Mouse (Mus musculus): Measurements from ENCODE around the gene Trim44. TPM values are rescaled to one million over a fixed set of nuclear protein-coding genes. Genes with fewer than 3 reads are reported as not detected.

Gene Trim44
- polyA plus RNA-seq, 1 experiment from 2014 or later = 33.5 TPM

DNA sequence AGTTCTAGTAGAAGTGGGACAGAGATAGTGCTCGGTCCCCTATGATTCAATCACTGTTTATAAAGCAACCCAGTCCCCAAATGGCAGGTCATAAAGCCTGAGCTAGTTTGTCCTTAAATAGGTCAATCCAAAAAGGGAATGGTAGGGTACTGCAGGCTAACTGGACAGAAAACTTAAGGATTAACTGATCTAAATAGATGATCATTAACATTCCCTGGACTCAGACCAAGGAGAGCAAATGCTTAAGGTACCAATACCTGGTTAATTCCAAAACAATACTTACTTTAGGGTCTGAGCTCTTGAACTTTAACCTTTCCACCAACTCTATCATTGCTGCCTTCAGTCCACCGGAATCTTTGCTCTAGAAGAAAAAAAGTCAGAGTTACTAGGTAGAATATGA is 27.0 kb downstream of the Trim44 start:
- Histone ChIP-seq H3K9ac (ENCODE audit: low read length) (no peak overlapping the region), H3K4me3 (ENCODE audit: low read depth, low read length) (no peak overlapping the region), H3K4me1 (replicated peaks; ENCODE audit: control insufficient read depth, insufficient read depth, low read length) (peaks cover 6% of the 10 kb centered on the region), H3K27ac (ENCODE audit: low read depth) (no peak overlapping the region), H3K27me3 (replicated peaks; ENCODE audit: control insufficient read depth, insufficient read depth, low read length) (no peaks in the 10 kb centered on the region), H3K36me3 (ENCODE audit: control insufficient read depth, insufficient read depth, low read length) (peaks cover 15% of the 10 kb centered on the region; the same call in 1 of the 2 replicates), H3K9me3 (ENCODE audit: control insufficient read depth, low read length) (0 out of 2 replicates have a peak, but pooled peaks cover 2% of the 10 kb centered on the region), H3K4me2 (ENCODE audit: low read length) (no peak overlapping the region)
- DNase-seq (ENCODE audit: low spot score) (no peak), ATAC-seq (replicated peaks; ENCODE audit: low FRiP score, low TSS enrichment, low read depth) (no peak)
- WGBS = 79% methylated on average over 2 of the region's 2 CpGs

DNA sequence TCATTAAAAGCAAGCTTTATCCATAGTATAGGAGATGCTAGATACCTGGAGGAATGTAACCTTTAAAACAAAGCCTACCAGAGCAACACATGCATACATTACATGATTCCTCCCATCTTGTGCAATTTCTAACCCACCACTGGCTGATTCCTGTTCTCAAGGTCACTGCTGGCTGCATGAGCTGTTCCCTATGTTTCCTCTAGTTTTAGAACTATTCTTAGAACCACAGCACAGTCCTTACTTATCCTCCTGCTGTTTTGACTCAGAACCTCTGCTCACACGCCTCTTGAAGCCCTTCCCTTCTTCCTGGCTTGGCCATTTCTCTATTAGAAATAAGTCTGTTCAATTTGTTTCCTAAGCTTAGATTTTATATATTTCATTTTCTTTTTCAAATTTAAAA is 28.7 kb downstream of the Trim44 start:
- no peak overlapping the region for H3K4me2 ChIP-seq (ENCODE audit: low read length)
- no peak overlapping the region for H3K4me3 ChIP-seq (ENCODE audit: low read depth, low read length)
- no peak overlapping the region for H3K9ac ChIP-seq (ENCODE audit: low read length)
- peaks cover 15% of the 10 kb centered on the region; the same call in 1 of the 2 replicates for H3K36me3 ChIP-seq (ENCODE audit: control insufficient read depth, insufficient read depth, low read length)
- no peaks in the 10 kb centered on the region for H3K4me1 ChIP-seq (replicated peaks; ENCODE audit: control insufficient read depth, insufficient read depth, low read length)
- 0 out of 2 replicates have a peak, but pooled peaks cover 2% of the 10 kb centered on the region for H3K9me3 ChIP-seq (ENCODE audit: control insufficient read depth, low read length)
- DNase-seq (ENCODE audit: low spot score) (no peak), ATAC-seq (replicated peaks; ENCODE audit: low FRiP score, low TSS enrichment, low read depth) (no peak)
- no peaks in the 10 kb centered on the region for H3K27me3 ChIP-seq (replicated peaks; ENCODE audit: control insufficient read depth, insufficient read depth, low read length)
- WGBS = 77% methylated on average over 1 of the region's 1 CpGs
- H3K27ac ChIP-seq (ENCODE audit: low read depth) = no peak overlapping the region

DNA sequence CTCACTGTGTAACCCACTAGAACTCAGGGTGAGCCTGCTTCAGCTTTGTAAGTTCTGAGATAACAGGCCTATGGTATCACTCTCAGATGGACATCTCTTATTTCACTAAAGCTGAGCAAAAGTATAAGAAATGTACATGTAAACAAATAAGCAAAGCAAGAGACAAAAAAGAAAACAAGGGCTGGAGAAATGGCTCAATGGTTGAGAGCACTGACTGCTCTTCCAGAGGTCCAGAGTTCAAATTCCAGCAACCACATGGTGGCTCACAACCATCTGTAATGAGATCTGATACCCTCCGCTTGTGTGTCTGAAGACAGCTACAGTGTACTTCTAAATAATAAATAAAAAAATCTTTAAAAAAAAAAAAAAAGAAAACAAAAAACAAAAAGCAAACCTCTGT is 29.2 kb downstream of the Trim44 start:
- WGBS = 97% methylated on average over 1 of the region's 1 CpGs
- DNase-seq (ENCODE audit: low spot score) = no peak
- Histone ChIP-seq H3K36me3 (ENCODE audit: control insufficient read depth, insufficient read depth, low read length) (peaks cover 15% of the 10 kb centered on the region; the same call in 1 of the 2 replicates), H3K9me3 (ENCODE audit: control insufficient read depth, low read length) (0 out of 2 replicates have a peak, but pooled peaks cover 2% of the 10 kb centered on the region), H3K9ac (ENCODE audit: low read length) (no peak overlapping the region), H3K4me1 (replicated peaks; ENCODE audit: control insufficient read depth, insufficient read depth, low read length) (no peaks in the 10 kb centered on the region), H3K27ac (ENCODE audit: low read depth) (no peak overlapping the region), H3K27me3 (replicated peaks; ENCODE audit: control insufficient read depth, insufficient read depth, low read length) (no peaks in the 10 kb centered on the region), H3K4me3 (ENCODE audit: low read depth, low read length) (no peak overlapping the region), H3K4me2 (ENCODE audit: low read length) (no peak overlapping the region)
- ATAC-seq (replicated peaks; ENCODE audit: low FRiP score, low TSS enrichment, low read depth) = no peak

DNA sequence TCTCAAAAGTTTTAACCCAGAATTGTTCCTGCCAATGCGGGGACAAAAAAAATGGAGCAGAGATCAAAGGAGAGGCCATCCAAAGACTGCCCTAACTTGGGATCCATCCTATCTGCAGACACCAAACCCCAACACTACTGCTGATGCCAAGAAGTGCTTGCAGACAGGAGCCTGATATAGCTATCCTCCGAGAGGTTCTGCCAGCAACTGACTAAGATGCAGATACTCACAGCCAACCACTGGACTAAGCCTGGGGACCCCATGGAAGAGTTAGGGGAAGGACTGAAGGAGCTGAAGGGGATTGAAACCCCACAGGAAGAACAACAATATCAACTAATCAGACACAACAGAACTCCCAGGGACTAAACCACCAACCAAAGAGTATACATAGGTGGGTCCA is 30.3 kb downstream of the Trim44 start:
- 95% methylated on average over 2 of the region's 2 CpGs for WGBS
- H3K36me3 ChIP-seq (ENCODE audit: control insufficient read depth, insufficient read depth, low read length) = peaks cover 15% of the 10 kb centered on the region; the same call in 1 of the 2 replicates
- ATAC-seq (replicated peaks; ENCODE audit: low FRiP score, low TSS enrichment, low read depth) (no peak), DNase-seq (ENCODE audit: low spot score) (no peak)
- no peak overlapping the region for H3K4me3 ChIP-seq (ENCODE audit: low read depth, low read length)
- H3K27ac ChIP-seq (ENCODE audit: low read depth) = no peak overlapping the region
- H3K27me3 ChIP-seq (replicated peaks; ENCODE audit: control insufficient read depth, insufficient read depth, low read length) = no peaks in the 10 kb centered on the region
- no peak overlapping the region for H3K9ac ChIP-seq (ENCODE audit: low read length)
- H3K4me2 ChIP-seq (ENCODE audit: low read length) = no peak overlapping the region
- no peaks in the 10 kb centered on the region for H3K4me1 ChIP-seq (replicated peaks; ENCODE audit: control insufficient read depth, insufficient read depth, low read length)
- H3K9me3 ChIP-seq (ENCODE audit: control insufficient read depth, low read length) = 0 out of 2 replicates have a peak, but pooled peaks cover 2% of the 10 kb centered on the region

DNA sequence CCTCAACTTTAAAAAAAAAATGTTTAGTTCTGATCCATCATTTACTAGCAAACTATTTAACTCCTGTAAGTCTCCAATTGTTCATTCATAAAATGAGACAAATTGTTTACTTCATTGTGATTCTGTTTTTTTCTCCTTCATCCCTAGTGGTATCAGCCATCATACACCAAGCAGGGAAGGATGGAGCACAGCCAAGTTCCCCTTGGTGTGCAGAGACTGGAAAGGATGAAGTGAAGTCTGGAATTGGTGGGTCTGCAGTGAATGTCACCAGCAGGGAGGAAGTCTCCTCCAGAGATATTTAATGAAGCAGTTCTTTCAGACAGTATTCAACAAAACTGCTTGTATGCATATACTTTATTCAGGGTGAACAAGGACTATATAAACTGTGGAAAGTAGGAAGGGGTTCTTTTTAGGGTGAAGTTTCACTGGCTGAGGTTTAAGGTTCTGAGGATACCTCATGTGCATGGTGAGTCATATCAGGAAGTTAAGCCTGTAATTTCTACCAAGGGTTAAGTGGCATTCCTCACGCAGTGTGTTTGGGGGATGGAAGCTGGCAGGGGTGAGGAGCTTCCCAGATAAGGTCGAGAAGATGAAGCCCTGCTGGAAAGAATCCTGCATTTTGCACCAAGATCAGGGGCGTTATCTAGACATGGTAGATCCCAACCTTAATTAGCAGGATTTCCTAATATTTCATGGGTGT is 34.1 kb downstream of the Trim44 start:
- no peaks in the 10 kb centered on the region for H3K27me3 ChIP-seq (replicated peaks; ENCODE audit: control insufficient read depth, insufficient read depth, low read length)
- no peak overlapping the region for H3K4me2 ChIP-seq (ENCODE audit: low read length)
- 0 out of 2 replicates have a peak, but pooled peaks cover 5% of the 10 kb centered on the region for H3K36me3 ChIP-seq (ENCODE audit: control insufficient read depth, insufficient read depth, low read length)
- 51% methylated on average over 3 of the region's 3 CpGs for WGBS
- no peak overlapping the region for H3K4me3 ChIP-seq (ENCODE audit: low read depth, low read length)
- no peak overlapping the region for H3K9ac ChIP-seq (ENCODE audit: low read length)
- H3K4me1 ChIP-seq (replicated peaks; ENCODE audit: control insufficient read depth, insufficient read depth, low read length) = no peaks in the 10 kb centered on the region
- ATAC-seq (replicated peaks; ENCODE audit: low FRiP score, low TSS enrichment, low read depth) = no peak
- 0 out of 2 replicates have a peak, but pooled peaks cover 2% of the 10 kb centered on the region for H3K9me3 ChIP-seq (ENCODE audit: control insufficient read depth, low read length)
- no peak for DNase-seq (ENCODE audit: low spot score)
- no peak overlapping the region for H3K27ac ChIP-seq (ENCODE audit: low read depth)

DNA sequence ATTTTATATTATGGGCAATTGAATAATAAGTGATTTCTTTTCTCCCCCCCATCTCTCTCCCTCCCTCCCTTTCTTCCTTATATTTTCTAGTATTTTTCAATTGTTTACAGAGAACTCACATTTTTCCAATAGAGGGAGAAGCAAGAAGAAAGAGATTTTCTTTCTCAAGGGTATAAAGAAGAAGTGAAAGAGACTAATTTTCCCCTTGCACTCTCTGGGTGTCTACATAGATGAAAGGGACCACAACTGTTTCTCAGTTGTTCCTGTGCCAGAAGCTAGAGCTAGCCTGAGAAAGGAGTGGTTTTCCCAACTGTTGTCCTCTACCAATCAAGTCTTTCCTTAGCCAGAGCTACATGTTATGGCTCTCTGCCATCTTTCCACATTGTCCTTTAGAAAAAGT is 34.9 kb downstream of the Trim44 start:
- 0 out of 2 replicates have a peak, but pooled peaks cover 2% of the 10 kb centered on the region for H3K9me3 ChIP-seq (ENCODE audit: control insufficient read depth, low read length)
- ATAC-seq (replicated peaks; ENCODE audit: low FRiP score, low TSS enrichment, low read depth) (no peak), DNase-seq (ENCODE audit: low spot score) (no peak)
- no peaks in the 10 kb centered on the region for H3K4me1 ChIP-seq (replicated peaks; ENCODE audit: control insufficient read depth, insufficient read depth, low read length)
- no peak overlapping the region for H3K4me3 ChIP-seq (ENCODE audit: low read depth, low read length)
- 0 out of 2 replicates have a peak, but pooled peaks cover 3% of the 10 kb centered on the region for H3K36me3 ChIP-seq (ENCODE audit: control insufficient read depth, insufficient read depth, low read length)
- H3K4me2 ChIP-seq (ENCODE audit: low read length) = no peak overlapping the region
- no peak overlapping the region for H3K9ac ChIP-seq (ENCODE audit: low read length)
- no peaks in the 10 kb centered on the region for H3K27me3 ChIP-seq (replicated peaks; ENCODE audit: control insufficient read depth, insufficient read depth, low read length)
- H3K27ac ChIP-seq (ENCODE audit: low read depth) = no peak overlapping the region

DNA sequence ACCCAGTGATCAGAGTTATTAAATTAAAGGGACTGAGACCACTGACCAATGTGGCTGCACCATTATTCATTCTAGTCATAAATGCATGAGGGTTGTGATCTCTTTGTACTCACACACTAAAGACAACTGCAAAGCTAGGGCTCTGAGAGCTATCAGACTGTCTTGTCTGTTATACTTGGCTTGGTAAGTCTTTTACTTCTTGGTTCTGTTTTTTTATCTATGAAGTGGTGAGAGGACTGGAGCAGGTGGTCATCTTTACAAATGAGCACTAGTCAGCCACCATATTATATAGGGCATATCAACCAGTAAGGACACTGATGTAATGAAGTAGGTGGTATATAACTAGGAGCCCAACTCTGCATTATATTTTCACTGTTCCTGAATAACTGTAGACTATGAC is 36.3 kb downstream of the Trim44 start:
- Histone ChIP-seq H3K4me3 (ENCODE audit: low read depth, low read length) (no peak overlapping the region), H3K36me3 (ENCODE audit: control insufficient read depth, insufficient read depth, low read length) (no peaks in the 10 kb centered on the region), H3K4me2 (ENCODE audit: low read length) (no peak overlapping the region), H3K27me3 (replicated peaks; ENCODE audit: control insufficient read depth, insufficient read depth, low read length) (no peaks in the 10 kb centered on the region), H3K4me1 (replicated peaks; ENCODE audit: control insufficient read depth, insufficient read depth, low read length) (no peaks in the 10 kb centered on the region), H3K9me3 (ENCODE audit: control insufficient read depth, low read length) (no peaks in the 10 kb centered on the region), H3K27ac (ENCODE audit: low read depth) (no peak overlapping the region), H3K9ac (ENCODE audit: low read length) (no peak overlapping the region)
- no peak for ATAC-seq (replicated peaks; ENCODE audit: low FRiP score, low TSS enrichment, low read depth)
- DNase-seq (ENCODE audit: low spot score) = no peak

DNA sequence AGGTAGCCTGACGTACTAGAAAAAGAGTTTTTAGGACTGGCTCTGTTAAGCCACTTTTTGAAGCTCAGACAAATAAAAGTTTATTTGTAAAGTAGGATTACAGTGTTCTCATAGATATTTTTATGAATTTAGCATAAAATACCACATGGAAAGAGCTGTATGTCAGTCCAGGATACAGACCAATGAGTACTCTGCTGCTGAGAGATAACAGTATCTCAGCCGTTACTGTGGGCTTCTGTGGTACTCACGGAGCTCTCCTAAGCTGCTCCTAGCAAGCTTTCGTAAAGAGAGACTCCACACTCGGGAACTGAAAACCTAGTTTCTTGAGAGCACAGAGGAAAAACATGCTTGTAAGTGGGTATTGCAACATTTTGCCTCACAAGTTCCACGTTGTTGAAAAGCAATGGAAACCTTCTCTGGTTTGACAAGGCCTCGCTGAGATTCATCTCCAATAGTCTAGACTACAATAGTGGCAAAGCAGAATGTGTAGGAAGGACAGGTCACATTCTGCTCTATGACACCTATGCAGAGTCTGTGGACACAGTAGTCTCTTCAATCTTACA is 41.6 kb downstream of the Trim44 start:
- ATAC-seq (replicated peaks; ENCODE audit: low FRiP score, low TSS enrichment, low read depth) (no peak), DNase-seq (ENCODE audit: low spot score) (no peak)
- Histone ChIP-seq H3K27ac (ENCODE audit: low read depth) (no peak overlapping the region), H3K9me3 (ENCODE audit: control insufficient read depth, low read length) (no peaks in the 10 kb centered on the region), H3K4me2 (ENCODE audit: low read length) (no peak overlapping the region), H3K27me3 (replicated peaks; ENCODE audit: control insufficient read depth, insufficient read depth, low read length) (no peaks in the 10 kb centered on the region), H3K4me3 (ENCODE audit: low read depth, low read length) (no peak overlapping the region), H3K9ac (ENCODE audit: low read length) (no peak overlapping the region), H3K36me3 (ENCODE audit: control insufficient read depth, insufficient read depth, low read length) (no peaks in the 10 kb centered on the region), H3K4me1 (replicated peaks; ENCODE audit: control insufficient read depth, insufficient read depth, low read length) (no peaks in the 10 kb centered on the region)
- WGBS = 89% methylated on average over 7 of the region's 7 CpGs

All from intestine, embryonic 14.5 days (tissue).